Mouse (Mus musculus): Measurements from ENCODE around the gene Kif28. TPM values are rescaled to one million over a fixed set of nuclear protein-coding genes. Genes with fewer than 3 reads are reported as not detected.

Kif28 gene
- under 1 TPM; 0.06 to 0.78 TPM for polyA plus RNA-seq (2017; shearing (Covaris generic))

DNA sequence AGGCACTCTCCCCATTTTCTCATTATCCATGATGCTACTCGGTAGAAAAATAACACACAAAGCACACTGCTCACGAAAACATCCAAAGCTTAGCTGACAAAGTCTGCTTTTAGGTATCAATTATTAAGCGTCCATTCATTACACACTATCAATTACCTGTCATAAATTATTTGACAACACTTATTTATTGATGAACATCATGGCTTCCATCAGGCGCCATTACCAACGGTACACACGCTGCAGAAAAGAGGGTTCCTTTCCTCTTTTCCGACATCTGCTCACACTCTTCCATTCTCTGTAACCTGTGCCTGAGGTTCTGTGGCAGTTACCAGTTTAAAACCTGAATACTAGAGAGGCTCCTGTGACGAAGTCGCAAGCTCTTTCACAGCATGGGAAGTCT, at the start of gene Kif28:
TSS of gene Kif28 (minus strand) at position 101 of the 400 bp plus-strand sequence.

DNA sequence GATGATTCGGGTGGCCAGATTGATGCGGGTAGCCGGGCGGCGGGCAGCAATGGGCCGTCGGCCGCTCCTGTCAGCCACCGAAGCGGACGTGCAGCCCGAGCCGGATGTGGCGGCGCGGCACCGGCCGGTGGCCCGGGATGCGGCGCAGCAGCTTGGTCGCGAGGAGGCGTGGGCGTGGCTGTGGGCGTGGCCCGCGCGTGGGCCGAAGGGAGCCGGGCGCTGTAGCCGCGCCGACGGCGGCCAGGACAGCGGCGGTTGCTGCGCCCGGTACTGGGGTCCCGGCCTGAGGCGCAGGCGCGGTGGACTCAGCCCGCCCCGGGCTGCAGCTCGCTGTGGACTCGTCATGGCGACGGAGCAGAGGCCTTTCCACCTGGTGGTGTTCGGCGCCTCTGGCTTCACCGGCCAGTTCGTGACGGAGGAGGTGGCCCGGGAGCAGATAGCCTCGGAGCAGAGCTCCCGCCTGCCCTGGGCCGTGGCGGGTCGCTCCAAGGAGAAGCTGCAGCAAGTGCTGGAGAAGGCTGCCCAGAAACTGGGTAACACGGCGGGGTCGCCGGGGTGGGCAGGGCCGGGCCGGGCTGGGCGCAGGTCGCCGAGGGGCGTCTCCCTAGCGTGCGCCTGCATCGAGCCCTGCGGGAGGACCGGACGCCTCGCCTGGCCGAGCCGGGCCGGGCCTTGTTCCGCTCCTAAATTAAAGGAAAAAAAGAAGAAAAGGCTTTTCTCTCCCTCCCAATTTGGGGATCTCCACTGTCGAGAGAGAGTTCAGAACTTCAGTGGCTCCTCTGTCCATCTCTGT, 76.9 kb downstream of the Kif28 start, which contains the start of gene Sccpdh:
TSS of gene Sccpdh (plus strand) at position 198 of the 793 bp plus-strand sequence.

Other genes with a start within 250 kb of the Kif28 start
- 10 to 100 TPM; 29.7 to 39.6 TPM for gene Smyd3, start 227.2 kb downstream of the Kif28 start, polyA plus RNA-seq (2017; shearing (Covaris generic))
- 10 to 100 TPM; 18.9 to 23.6 TPM for gene Tfb2m, start 199.0 kb downstream of the Kif28 start, polyA plus RNA-seq (2017; shearing (Covaris generic))
- 10 to 100 TPM; 23.6 to 37.9 TPM for gene Cnst, start 198.9 kb downstream of the Kif28 start, polyA plus RNA-seq (2017; shearing (Covaris generic))
- gene Sccpdh, start 77.1 kb downstream of the Kif28 start, polyA plus RNA-seq (2017; shearing (Covaris generic)) = 10 to 100 TPM; 17.7 to 18.9 TPM
- gene Gm10518, start 58.1 kb upstream of the Kif28 start, polyA plus RNA-seq (2017; shearing (Covaris generic)) = 1 to 10 TPM; 1.1 to 1.3 TPM
- gene Ahctf1, start 58.4 kb upstream of the Kif28 start, polyA plus RNA-seq (2017; shearing (Covaris generic)) = 10 to 100 TPM; 32.7 to 34.4 TPM
- under 1 TPM; 0.25 to 0.82 TPM for gene Cdc42bpa, start 215.2 kb upstream of the Kif28 start, polyA plus RNA-seq (2017; shearing (Covaris generic))

Measured in inflammation-experienced regulatory T-cells (primary cell).